Mouse (Mus musculus) embryonic facial prominence, embryonic 13.5 days (tissue): ENCODE measurements around the gene Clstn3. TPM values are rescaled to one million over a fixed set of nuclear protein-coding genes. Genes with fewer than 3 reads are reported as not detected.

Experiments used
- ATAC-seq: fragments of 200-750 bp; cut with Nextera tagmentation; 2 replicates; pipeline ENCODE4 v1.8.0; 2017; ENCODE audit warnings: low read depth; ENCODE audit not compliant: insufficient number of reproducible peaks, insufficient read depth, low FRiP score, low TSS enrichment
- H3K27ac ChIP-seq: fragments of 300-500 bp; sonication (generic); 2 replicates; pipeline ENCODE4 v1.5.1; 2015; ENCODE audit warnings: moderate library complexity, mild to moderate bottlenecking, inconsistent platforms
- H3K27me3 ChIP-seq: fragments of 300-500 bp; sonication (generic); 2 replicates; pipeline ENCODE4 v1.6.1; 2015; ENCODE audit warnings: mild to moderate bottlenecking, inconsistent platforms
- H3K36me3 ChIP-seq: fragments of 300-500 bp; sonication (generic); 2 replicates; pipeline ENCODE4 v1.6.1; 2015; ENCODE audit warnings: mild to moderate bottlenecking, inconsistent platforms
- H3K4me1 ChIP-seq: fragments of 300-500 bp; sonication (generic); 2 replicates; pipeline ENCODE4 v1.6.1; 2015; ENCODE audit warnings: inconsistent platforms
- H3K4me2 ChIP-seq: fragments of 300-500 bp; sonication (generic); 2 replicates; pipeline ENCODE4 v1.6.1; 2015; ENCODE audit warnings: moderate library complexity, mild to moderate bottlenecking, inconsistent platforms
- H3K4me3 ChIP-seq: fragments of 300-500 bp; sonication (generic); 2 replicates; pipeline ENCODE4 v1.5.1; 2015; ENCODE audit warnings: mild to moderate bottlenecking, inconsistent platforms
- H3K9ac ChIP-seq: fragments of 300-500 bp; sonication (generic); 2 replicates; pipeline ENCODE4 v1.6.1; 2015; ENCODE audit warnings: mild to moderate bottlenecking, inconsistent platforms
- H3K9me3 ChIP-seq: fragments of 300-500 bp; sonication (generic); 2 replicates; pipeline ENCODE4 v1.6.1; 2016; ENCODE audit warnings: inconsistent platforms
- WGBS: fragments of 180-500 bp; shearing (Covaris S2); methylation state at CpG from one replicate; pipeline ENCODE4 v1.1.7; 2015; ENCODE audit warnings: mixed read lengths; 5-methylcytosine and 5-hydroxymethylcytosine counted together
- polyA plus RNA-seq: library from polyadenylated mRNA; unstranded; fragments of >200 nt; fragmentation: Nextera tagmentation; extraction: Ambion mirVana; gene quantifications from 2 replicates; pipeline ENCODE4 v1.2.1, GENCODE M21; 2015

Gene Clstn3
- polyA plus RNA-seq, 1 experiment from 2014 or later = 11.6 TPM

GRCm38 (mm10) chr6:124447356-124447755, 17.2 kb downstream of the Clstn3 start:
- H3K4me2 ChIP-seq = no peak overlapping the region
- 79% methylated on average over 2 of the region's 2 CpGs for WGBS
- no peaks in the 10 kb centered on the region for H3K9me3 ChIP-seq
- H3K4me3 ChIP-seq = no peak overlapping the region
- no peaks in the 10 kb centered on the region for H3K36me3 ChIP-seq
- H3K27me3 ChIP-seq = no peaks in the 10 kb centered on the region
- no peak overlapping the region for H3K27ac ChIP-seq
- H3K4me1 ChIP-seq = no peaks in the 10 kb centered on the region
- ATAC-seq = no peak
- H3K9ac ChIP-seq = no peak overlapping the region

GRCm38 (mm10) chr6:124446459-124446858, 18.1 kb downstream of the Clstn3 start:
- Histone ChIP-seq H3K4me3 (no peak overlapping the region), H3K4me1 (no peaks in the 10 kb centered on the region), H3K36me3 (no peaks in the 10 kb centered on the region), H3K27ac (no peak overlapping the region), H3K4me2 (no peak overlapping the region), H3K27me3 (no peaks in the 10 kb centered on the region), H3K9me3 (no peaks in the 10 kb centered on the region), H3K9ac (no peak overlapping the region)
- WGBS = 95% methylated on average over 9 of the region's 9 CpGs
- ATAC-seq = no peak

GRCm38 (mm10) chr6:124446024-124446423, 18.6 kb downstream of the Clstn3 start:
- Histone ChIP-seq H3K9me3 (no peaks in the 10 kb centered on the region), H3K27me3 (no peaks in the 10 kb centered on the region), H3K4me3 (no peak overlapping the region), H3K9ac (no peak overlapping the region), H3K27ac (no peak overlapping the region), H3K4me1 (no peaks in the 10 kb centered on the region), H3K4me2 (no peak overlapping the region), H3K36me3 (no peaks in the 10 kb centered on the region)
- WGBS = 92% methylated on average over 2 of the region's 2 CpGs
- ATAC-seq = no peak

- Histone ChIP-seq H3K4me2 (no peak overlapping the region), H3K4me3 (no peak overlapping the region), H3K9me3 (no peaks in the 10 kb centered on the region), H3K9ac (no peak overlapping the region), H3K4me1 (no peaks in the 10 kb centered on the region), H3K27me3 (no peaks in the 10 kb centered on the region), H3K27ac (no peak overlapping the region), H3K36me3 (no peaks in the 10 kb centered on the region)
- WGBS = 84% methylated on average over 2 of the region's 2 CpGs
- no peak for ATAC-seq
Measured at GRCm38 (mm10) chr6:124443338-124443737, 21.3 kb downstream of the Clstn3 start.

GRCm38 (mm10) chr6:124436245-124436644, 28.3 kb downstream of the Clstn3 start:
- Histone ChIP-seq H3K27me3 (no peaks in the 10 kb centered on the region), H3K4me3 (no peak overlapping the region), H3K9me3 (no peaks in the 10 kb centered on the region), H3K27ac (no peak overlapping the region), H3K9ac (no peak overlapping the region), H3K4me2 (no peak overlapping the region), H3K4me1 (peaks cover 4% of the 10 kb centered on the region), H3K36me3 (peaks cover 5% of the 10 kb centered on the region; the same call in 1 of the 2 replicates)
- WGBS = 73% methylated on average over 7 of the region's 7 CpGs
- no peak for ATAC-seq

- Histone ChIP-seq H3K36me3 (peaks cover 5% of the 10 kb centered on the region; the same call in 1 of the 2 replicates), H3K27me3 (no peaks in the 10 kb centered on the region), H3K27ac (no peak overlapping the region), H3K9me3 (no peaks in the 10 kb centered on the region), H3K4me2 (no peak overlapping the region), H3K4me3 (no peak overlapping the region), H3K4me1 (peaks cover 10% of the 10 kb centered on the region), H3K9ac (no peak overlapping the region)
- no peak for ATAC-seq
- WGBS = 69% methylated on average over 5 of the region's 5 CpGs
Measured at GRCm38 (mm10) chr6:124435173-124435572, 29.4 kb downstream of the Clstn3 start.

GRCm38 (mm10) chr6:124433688-124434324, 30.8 kb downstream of the Clstn3 start:
- no peak overlapping the region for H3K4me2 ChIP-seq
- H3K27me3 ChIP-seq = no peaks in the 10 kb centered on the region
- no peak for ATAC-seq
- no peak overlapping the region for H3K4me3 ChIP-seq
- H3K27ac ChIP-seq = no peak overlapping the region
- H3K9ac ChIP-seq = no peak overlapping the region
- 89% methylated on average over 8 of the region's 8 CpGs for WGBS
- peaks cover 5% of the 10 kb centered on the region; the same call in 1 of the 2 replicates for H3K36me3 ChIP-seq
- H3K4me1 ChIP-seq = peaks cover 10% of the 10 kb centered on the region
- no peaks in the 10 kb centered on the region for H3K9me3 ChIP-seq

- ATAC-seq = peak; percentile 50; the same call in 1 of the 2 replicates
- H3K9ac ChIP-seq = no peak overlapping the region
- no peak overlapping the region for H3K4me3 ChIP-seq
- WGBS = 48% methylated on average over 8 of the region's 8 CpGs
- peaks cover 10% of the 10 kb centered on the region for H3K4me1 ChIP-seq
- H3K9me3 ChIP-seq = no peaks in the 10 kb centered on the region
- no peak overlapping the region for H3K27ac ChIP-seq
- no peaks in the 10 kb centered on the region for H3K27me3 ChIP-seq
- no peak overlapping the region for H3K4me2 ChIP-seq
- 0 out of 2 replicates have a peak, but pooled peaks cover 5% of the 10 kb centered on the region for H3K36me3 ChIP-seq
Measured at GRCm38 (mm10) chr6:124430784-124431495, 33.7 kb downstream of the Clstn3 start.

- Histone ChIP-seq H3K27me3 (no peaks in the 10 kb centered on the region), H3K9ac (no peak overlapping the region), H3K36me3 (0 out of 2 replicates have a peak, but pooled peaks cover 5% of the 10 kb centered on the region), H3K9me3 (no peaks in the 10 kb centered on the region), H3K4me1 (peaks cover 10% of the 10 kb centered on the region), H3K27ac (no peak overlapping the region), H3K4me2 (no peak overlapping the region), H3K4me3 (no peak overlapping the region)
- no peak for ATAC-seq
- 60% methylated on average over 3 of the region's 3 CpGs for WGBS
Measured at GRCm38 (mm10) chr6:124430379-124430778, 34.2 kb downstream of the Clstn3 start.

- no peak overlapping the region for H3K27ac ChIP-seq
- H3K4me1 ChIP-seq = peaks cover 10% of the 10 kb centered on the region
- no peak overlapping the region for H3K9ac ChIP-seq
- ATAC-seq = no peak
- 57% methylated on average over 5 of the region's 6 CpGs for WGBS
- no peaks in the 10 kb centered on the region for H3K36me3 ChIP-seq
- no peak overlapping the region for H3K4me2 ChIP-seq
- no peak overlapping the region for H3K4me3 ChIP-seq
- no peaks in the 10 kb centered on the region for H3K9me3 ChIP-seq
- no peaks in the 10 kb centered on the region for H3K27me3 ChIP-seq
Measured at GRCm38 (mm10) chr6:124427791-124428576, 36.6 kb downstream of the Clstn3 start.

GRCm38 (mm10) chr6:124427289-124427688, 37.3 kb downstream of the Clstn3 start:
- H3K27ac ChIP-seq = no peak overlapping the region
- H3K27me3 ChIP-seq = no peaks in the 10 kb centered on the region
- H3K9ac ChIP-seq = no peak overlapping the region
- no peaks in the 10 kb centered on the region for H3K9me3 ChIP-seq
- no peak overlapping the region for H3K4me3 ChIP-seq
- H3K4me1 ChIP-seq = peaks cover 10% of the 10 kb centered on the region
- 87% methylated on average over 7 of the region's 7 CpGs for WGBS
- no peaks in the 10 kb centered on the region for H3K36me3 ChIP-seq
- no peak for ATAC-seq
- H3K4me2 ChIP-seq = no peak overlapping the region
